Mouse (Mus musculus) brain, embryonic 14.5 days (tissue): Measurements from ENCODE around the gene Zc3h8.

Experiments
- CTCF ChIP-seq: fragments of 200-500 bp; IDR thresholded peaks from 2 replicates; pipeline ENCODE4 v1.5.1; 2012; ENCODE audit warnings: inconsistent platforms, mild to moderate bottlenecking, moderate library complexity, borderline replicate concordance; ENCODE audit not compliant: insufficient read depth, insufficient read length; ENCODE audit errors: extremely low read depth
- POLR2A ChIP-seq: fragments of 200-500 bp; IDR thresholded peaks from 2 replicates; pipeline ENCODE4 v1.6.1; 2012; ENCODE audit warnings: mild to moderate bottlenecking, inconsistent platforms, borderline replicate concordance; ENCODE audit not compliant: poor library complexity, insufficient read depth, insufficient read length, severe bottlenecking; ENCODE audit errors: extremely low read depth

GRCm38 (mm10) chr2:128902843-128903242, 41.0 kb downstream of the Zc3h8 start:
- TF ChIP-seq CTCF (no peak), POLR2A (no peak)
